Mouse (Mus musculus) gastrocnemius, adult 8-10 months (tissue): ENCODE data around the gene Klhdc10. TPM values are rescaled to one million over a fixed set of nuclear protein-coding genes. Genes with fewer than 3 reads are reported as not detected.

Experiments used
- DNase-seq, 2 experiments: peaks; one replicate each; pipeline ENCODE4 v3.0.0; 2022; ENCODE audit warnings: low spot score in 2 of 2
- total RNA-seq, 4 experiments: library from RNA; stranded (reverse); gene quantifications; 2 replicates each; pipeline ENCODE4 v1.2.4; 2022

Klhdc10 gene
- total RNA-seq, 4 experiments from 2014 or later, result 35.6 to 46.1 (median 40.0) TPM

DNA sequence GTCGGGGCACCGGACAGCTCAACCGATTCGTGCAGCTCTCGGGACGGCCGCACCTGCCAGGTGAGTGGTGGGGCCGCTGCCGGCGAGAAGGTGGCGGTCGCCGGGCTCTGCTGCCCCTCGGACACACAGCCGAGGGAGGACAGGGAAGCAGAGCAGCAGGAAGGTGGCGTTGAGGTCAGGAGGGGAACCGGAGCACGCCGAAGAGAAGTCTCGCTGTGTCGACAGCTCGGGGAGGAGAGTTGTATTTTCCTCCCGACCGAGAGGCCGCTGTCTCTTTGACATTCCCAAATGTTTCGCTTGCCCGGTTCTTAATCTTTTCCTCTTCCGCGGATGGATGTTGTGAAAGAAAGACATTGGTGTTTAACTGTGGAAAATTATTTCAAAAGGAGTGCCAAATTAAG, 423 bp downstream of the Klhdc10 start:
- DNase-seq, result no peak

DNA sequence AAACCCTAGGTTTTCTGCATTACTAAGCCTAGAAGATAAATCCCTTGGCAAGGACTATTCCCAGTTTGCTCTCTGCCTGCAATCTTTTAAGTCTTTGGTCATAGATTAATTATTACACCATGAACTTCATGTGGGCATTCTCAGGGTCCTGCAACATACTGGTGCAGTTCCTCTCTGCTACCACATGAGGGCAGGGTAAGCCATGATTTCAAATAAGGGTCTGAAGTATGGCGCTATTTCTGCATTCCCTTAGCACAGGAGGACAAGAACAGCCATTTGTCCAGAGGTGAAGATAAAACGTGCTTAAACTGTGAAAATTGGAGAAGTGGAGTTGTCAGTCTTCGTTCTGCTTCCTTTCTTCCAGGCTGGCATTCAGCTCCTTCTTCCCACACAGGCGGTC, 1.8 kb downstream of the Klhdc10 start:
- DNase-seq, result peak; percentile 15 to 18

DNA sequence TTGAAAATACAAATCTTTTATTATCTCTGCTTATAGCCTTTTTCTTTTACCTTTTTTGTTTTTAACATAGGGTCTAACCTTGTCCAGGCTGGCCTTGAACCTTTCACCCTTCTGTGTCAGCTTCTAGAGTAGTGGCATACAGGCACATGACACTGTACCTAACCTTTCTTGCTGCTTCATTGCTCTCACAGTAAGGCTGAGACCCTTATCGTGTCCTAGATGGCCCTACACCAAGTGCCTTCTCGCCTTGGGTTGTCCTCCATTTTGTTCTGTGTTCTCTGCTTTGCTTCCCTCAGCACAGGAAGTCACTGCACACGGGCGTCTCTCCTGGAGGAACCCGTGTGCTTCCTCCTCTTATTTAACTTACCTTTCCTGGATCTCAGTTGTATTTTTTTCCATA, 3.0 kb downstream of the Klhdc10 start:
- no peak for DNase-seq

DNA sequence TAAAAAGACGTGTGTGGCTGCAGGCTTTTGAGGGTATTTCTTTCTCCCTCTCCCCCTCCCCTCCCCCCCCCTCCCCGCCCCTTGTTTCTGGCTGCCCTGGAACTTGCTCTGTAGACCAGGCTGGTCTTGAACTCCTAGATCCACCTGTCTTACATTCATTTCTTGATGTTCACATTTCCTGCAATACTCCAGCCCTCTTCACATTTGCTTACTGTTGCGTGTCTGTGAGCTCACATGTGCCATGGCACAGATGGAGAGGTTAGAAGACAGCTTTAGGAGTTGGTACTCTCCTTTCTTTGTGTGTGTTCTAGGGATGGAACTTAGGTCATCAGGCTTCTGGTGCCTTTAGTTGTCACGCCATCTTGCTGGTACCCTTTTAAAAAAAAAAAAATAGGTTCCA, 6.6 kb downstream of the Klhdc10 start:
- no peak for DNase-seq

DNA sequence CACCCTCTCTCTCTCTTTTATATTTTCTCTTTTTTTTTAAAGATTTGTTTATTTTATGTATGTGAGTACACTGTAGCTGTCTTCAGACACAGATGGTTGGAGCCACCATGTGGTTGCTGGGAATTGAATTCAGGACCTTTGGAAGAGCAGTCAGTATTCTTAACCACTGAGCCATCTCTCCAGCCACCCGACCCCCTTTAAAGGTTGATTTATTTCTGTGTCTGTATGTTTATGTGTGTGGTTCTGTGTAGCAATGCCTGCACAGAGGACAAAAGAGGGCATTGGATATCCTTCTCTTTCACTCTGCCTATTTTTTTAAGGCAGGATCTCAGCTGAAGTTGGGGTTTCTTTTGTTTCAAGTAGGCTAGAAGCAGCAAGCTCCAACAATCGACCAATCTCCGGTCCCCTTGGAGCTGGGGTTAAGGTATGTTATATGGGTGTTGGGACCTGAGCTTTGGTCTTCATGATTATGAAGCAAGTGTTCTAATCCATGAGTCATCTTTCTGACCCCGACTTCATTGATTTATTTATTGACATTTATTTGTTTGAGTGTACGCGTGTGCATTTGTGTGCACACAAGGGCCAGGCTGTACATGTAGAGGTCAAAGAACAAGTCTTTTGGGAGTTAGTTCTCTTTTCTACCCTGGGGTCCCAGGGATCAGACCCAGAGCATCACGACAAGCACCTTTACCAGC, 7.9 kb downstream of the Klhdc10 start:
- no peak for DNase-seq

DNA sequence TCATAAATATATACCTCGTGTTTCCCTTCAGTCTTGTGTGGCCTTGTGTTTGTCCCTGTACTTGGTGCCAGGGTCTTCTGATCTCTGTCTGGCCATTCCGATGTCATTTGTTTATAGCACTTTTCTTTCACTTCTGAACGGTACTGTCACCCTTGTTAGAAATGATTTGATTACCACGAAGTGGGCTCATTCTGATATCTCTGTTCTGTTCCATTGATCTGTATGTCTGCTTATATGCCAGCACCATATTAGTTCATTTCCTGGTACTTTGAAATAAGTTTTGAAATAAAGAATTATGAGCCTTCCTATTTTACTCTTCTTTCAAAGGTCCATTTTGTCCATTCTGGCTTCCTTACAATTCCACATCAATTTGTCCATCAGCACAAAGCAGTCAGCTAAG, 9.6 kb downstream of the Klhdc10 start:
- DNase-seq, result no peak

DNA sequence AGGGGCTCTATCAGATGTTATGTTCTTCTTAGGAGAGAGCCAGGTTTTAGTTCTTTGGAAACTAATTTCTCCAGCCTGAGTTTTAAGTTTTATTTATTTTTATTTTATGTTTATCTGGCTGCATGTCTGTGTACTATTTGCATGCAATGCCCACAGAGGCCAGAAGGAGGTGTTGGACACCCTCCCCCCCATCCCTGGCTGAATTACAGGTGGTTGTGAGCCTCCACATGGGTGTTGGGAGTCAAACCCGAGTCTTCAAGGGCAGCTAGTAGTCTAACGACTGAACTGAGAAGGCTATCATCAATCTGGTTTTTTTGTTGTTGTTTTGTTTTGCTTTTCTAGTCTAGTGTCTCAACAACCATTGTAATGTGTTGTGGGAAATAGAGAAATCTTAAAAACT, 14.5 kb downstream of the Klhdc10 start:
- DNase-seq, result no peak

DNA sequence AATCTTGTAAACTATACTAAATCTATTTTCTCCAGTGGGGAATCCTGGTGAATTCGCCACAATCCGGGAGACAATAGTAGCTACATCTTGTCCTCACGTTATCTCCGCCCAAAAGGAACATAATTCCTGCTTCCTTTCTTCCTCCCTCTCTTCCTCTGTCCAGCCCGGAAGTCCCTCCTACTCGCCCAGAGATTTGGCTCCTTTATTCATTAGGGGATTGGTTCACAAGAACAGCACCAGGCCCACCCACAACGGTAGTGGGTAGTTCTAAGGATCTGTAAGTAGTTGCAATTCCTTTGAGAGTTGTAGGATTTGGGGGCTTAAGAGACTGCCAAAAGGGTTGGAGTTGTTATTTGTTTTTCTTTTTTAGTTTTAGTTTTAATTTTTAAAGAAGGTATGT, 15.1 kb downstream of the Klhdc10 start:
- no peak for DNase-seq

DNA sequence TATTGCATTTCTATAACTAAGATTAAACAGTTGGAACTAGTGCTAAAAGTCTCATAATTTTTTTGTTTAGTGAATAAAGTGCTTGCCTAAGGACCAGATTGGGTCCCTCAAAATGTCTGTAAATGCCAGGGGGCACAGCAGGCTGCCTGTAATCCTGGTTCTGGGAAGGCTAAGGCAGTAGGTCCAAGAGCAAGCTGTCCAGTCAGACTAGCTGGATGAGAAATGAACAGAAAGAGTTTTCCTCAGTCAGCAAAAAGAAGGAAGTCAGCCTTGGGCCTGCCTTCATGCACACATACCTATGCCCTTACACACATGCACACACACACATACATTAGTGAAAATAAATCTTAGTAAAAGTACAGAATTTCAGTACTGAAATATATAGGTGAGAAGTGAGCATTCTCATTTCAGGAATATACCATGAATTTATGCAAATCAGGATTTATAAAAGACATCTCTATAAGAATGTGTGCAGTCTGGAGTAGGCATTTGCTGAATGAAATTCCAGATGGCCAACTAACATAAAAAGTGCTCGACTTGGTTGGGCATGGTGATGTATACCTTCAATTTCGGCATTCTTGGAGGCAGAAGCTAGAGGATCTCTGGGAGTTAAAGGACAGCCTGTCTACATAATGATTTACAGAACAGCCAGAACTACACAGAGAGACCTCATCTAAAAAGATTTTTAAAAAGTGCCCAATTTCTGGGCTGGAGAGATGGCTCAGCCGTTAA, 31.0 kb downstream of the Klhdc10 start:
- no peak for DNase-seq

DNA sequence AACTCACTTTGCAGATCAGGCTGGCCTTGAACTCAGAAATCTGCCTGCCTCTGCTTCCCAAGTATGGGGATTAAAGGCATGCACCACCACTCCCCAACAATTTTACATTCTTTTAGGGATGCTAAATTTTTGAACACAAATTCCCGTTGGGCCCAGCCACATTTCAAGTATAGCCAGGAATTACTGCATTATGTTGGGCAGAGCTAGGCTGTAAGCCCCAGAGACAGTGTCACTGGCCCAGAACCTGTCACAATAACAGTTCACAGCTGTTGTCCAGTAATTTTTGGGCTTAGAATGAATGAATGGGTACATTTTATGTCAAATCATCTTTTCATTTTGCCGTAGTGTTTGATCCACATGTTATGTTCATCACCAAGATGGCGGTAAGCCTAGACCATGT, 34.8 kb downstream of the Klhdc10 start:
- no peak for DNase-seq

DNA sequence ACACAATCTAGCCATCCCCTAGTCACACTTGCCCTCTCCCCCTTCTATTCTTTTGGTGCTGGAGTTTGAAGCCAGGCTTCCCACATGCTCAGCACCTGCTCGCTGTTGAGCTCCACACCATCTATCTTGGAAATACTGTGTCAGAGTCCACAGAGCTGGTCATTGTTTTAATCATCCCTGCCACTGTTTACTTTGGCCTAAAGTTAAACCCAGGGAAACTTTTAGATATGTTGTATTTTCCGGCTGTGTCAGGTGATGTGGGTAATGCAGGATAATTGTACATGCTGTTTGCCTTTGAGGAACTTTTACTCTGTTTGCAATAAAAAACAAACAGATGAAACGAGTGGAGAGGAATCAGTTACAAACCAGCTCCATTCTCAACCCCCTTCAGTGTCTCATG, 35.4 kb downstream of the Klhdc10 start:
- no peak for DNase-seq

DNA sequence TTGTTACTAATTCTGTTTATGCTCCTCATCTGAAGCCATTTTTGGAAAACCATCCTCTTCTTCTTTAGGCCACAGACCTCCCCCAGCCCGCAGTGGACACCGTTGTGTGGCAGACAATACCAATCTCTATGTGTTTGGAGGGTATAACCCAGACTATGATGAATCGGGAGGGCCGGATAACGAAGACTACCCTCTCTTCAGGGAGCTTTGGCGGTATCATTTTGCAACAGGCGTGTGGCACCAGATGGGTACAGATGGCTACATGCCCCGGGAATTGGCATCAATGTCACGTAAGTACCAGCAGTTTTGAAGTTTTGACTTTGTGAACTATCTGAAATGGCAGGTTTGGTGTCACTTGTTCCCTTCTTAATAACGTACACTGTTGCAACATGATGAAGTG, 37.9 kb downstream of the Klhdc10 start:
- DNase-seq, result no peak

DNA sequence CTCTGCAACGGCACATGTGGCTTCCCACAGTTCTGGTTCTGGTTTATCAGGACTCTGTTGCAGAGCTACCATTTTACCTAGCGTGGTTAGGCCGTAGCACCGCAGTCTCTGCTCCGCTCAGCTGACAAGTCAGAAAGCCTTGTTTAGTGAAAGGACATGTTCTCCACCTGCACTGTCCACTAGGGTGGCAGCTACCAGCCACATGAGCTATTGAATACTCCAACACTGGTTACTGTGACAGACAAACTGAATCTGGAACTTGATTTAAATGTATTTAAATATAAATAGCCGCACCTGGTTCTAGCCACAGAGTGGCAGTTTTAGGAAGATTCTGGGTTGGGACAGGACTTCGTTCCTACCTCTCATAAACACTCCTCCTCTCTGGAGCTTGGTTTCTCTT, 55.3 kb downstream of the Klhdc10 start:
- DNase-seq, result no peak

DNA sequence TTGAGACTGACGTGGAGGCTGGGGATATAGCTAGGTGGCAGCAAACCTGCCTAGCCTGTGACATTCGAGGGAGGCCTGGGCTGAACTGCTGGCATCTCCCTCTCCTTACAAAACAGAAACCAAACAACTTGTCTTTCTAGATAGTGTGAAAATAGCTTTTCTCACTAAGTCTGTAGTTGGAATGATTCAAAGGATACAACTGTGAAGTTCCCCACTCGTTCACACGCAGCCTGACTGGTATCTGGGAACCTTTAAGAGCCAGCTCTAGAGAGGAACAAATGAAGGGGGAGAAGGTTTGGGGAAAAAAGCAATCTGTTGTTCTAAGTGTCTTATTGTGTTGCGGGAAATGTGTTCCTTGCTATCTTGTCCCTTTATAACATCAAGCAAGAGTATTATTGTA, 57.0 kb downstream of the Klhdc10 start:
- no peak for DNase-seq

DNA sequence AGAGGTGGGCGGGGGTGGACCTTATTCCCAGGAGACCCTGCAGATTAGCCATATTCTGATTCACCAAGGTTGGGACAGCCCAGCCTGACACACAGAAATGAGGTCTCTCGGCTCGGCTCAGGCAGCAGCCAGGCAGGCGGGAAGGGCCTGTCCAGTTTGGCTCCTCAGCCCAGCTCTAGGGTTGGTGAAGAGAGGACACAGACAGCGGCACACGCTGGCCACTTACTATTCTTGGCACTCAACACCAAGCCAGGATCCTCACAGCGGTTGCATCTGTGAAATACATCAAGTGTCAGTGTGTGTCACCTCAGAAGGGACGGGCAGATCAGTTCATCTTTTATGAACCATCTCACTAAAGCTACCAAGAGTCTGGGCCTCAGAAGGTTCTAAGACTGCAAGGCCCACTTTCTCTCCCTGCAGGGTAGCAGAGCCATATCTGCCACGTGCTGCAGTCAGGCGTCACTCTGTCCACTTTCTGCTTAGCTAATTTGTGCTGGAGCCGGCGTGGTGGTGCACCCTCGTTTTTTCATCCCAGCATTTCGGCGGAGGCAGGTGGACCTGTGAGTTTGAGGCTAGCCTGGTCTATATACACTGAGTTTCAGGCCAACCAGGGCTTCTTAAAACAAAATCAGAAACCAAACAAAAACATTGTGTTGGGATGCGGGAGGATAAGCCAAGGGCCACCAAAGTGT, 57.5 kb downstream of the Klhdc10 start:
- peak in 1 of 2 experiments; percentile 39 for DNase-seq

DNA sequence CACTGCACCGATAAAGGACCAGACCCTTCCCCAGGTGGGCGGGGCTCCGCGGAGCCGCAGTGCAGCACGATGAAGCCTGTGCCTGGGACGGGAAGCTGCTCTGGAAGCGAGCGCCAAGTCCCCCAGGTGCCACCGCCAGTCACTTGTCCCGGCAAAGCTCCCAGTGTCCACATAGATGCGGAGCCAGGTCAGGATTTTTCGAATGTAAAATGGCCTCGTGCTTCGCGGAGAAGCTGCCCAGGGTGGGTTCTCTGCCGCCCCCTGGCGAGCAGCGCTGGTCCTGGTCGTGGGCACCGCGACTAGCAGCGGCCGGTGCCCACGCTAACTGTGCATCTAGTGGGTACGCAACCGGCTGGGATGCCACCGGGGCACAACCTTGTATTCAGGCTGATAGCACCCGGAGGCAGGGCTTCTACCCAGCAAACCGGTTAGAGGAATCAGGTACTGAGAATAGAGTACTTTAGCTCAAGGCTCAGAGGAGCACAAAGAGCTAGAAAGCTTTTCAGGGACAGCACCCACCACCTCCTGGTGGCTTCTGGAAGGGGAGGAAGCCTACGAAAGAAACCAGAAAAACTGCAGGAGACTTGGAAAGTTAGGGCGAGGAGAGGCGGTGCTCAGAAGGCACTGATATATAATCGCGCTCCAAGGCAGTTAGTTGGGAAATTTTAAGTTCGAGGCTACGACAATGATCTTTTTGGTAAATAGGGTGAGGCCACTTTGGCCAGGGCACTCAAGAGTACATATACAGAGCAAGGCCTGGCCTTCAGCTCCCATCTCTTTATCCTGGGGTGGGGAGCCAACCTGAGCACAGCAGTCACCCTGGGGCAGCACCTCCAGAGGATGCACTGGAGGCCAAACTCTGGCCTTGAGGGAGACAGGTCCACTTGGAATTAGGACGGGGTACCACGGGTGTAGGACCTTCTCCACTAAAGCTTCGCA, 58.4 kb downstream of the Klhdc10 start:
- peak; percentile 46 to 74 for DNase-seq

DNA sequence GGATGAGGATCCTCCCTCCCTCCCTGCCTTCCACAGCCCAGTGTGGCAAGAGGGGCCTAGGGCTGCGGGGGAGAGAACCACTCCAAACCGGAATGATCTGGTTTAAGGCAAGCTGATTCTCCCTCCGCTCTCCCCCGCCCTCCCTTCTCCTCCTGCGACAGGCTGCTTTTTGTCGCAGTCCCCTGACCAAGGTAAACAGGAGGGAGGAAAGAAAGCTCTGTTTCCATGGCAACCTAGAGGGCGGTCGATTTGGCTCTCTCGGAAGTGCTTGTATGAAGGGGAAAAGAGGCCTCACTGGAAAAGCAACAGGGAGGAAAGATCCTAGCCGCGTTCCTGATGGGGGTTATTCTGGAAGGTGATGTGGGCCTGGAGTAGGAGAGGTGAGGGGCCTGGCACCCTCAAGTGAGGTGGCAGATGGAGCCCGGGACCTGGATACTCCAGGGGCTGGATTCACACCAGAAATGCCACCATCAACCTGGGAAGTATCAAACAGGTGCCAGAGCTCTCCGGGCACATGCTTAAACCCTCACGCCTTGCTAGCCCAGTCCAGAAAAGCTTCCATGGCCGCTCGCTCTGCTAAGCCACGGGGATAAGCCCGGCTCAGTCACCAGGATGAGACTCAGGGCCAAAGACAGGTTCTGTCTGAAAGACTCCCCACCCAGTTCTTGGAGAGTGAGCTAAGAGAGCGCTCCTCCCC, 59.2 kb downstream of the Klhdc10 start:
- no peak for DNase-seq

DNA sequence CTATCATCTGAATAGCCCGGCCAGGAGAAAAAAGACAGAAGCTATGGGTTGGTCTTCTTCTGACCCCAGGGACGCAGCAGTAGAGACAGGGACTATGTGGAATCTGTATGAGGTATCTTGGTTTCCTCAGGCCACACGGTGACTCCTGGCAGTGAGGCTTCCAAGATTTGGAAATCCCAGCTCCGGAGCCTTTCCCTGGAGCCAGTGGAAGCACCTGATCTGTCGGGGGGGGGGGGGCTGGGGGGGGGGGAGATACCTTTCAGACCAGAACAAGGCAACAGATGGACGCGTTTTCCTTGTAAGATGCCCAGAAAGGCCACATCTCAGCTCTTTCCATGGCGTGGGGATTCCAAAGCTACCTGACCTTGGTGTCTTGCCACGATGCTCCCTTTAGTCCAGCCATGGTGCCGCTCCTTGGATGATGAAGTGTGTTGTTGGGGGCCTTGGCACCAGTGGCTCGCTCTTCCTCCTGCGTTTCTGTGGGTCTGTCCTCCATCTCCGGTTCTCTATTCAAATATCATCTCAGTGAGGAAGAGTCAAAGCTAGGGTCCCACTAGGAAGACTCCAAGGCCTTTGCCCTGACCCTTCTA, 60.2 kb downstream of the Klhdc10 start:
- no peak for DNase-seq

DNA sequence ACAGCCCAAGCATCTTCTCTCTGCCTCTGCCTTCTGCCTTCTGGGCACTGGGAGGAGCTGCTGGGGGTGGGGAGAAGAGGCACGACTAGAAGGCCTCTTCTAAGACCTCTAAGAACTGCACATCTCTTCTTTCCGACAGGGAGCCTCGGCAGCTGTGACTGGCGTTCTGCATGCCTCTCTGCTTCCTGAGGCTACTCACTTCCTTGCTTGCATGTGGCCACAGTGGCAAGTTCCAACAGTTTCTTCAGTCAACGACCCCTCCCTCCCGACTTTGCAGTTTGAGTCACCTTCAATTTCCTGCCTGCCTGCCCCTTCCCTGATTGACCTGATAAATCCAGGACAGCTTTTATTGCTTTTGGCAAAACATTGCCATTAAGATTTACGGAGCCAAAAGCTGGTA, 61.2 kb downstream of the Klhdc10 start:
- DNase-seq, result no peak

DNA sequence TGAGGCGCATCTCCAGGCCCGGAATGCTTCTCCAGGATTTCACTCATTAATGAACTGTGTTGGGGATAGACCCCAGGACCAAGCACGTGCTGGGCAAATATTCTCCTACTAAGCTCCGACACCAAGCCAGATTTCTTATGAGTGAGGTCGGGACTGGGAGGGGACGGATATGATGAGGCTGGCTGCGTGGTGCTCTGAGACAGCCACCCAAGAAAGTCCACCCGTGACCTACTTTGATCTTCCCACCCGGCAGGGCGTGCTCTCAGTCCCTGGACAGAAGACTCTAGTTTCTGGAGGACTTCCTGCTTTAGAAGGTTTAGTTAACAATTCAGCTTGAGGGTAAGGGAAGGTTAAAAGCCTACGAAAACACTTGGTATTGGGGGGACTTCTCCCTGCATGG, 63.9 kb downstream of the Klhdc10 start:
- no peak for DNase-seq

DNA sequence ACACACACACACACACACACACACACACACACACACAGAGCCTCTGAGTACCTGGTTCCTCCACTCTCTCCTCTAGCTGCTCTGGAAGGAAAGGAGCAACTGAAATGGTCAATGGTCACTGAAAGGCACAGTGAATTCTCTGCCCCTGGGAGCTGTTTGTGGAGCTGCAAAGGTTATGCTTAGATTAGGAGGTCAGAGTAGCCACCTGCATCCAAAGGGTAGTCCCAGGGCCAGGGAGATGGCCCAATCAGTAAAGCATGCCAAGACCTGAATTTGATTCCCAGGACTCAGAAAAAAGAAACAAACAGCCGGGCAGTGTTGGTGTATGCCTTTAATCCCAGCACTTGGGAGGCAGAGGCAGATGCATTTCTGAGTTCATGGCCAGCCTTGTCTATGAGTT, 66.4 kb downstream of the Klhdc10 start:
- DNase-seq, result no peak
